Mouse (Mus musculus): ENCODE data around the gene Ccng1.

- TF ChIP-seq GATA1 (IDR thresholded peaks at IDR 0.05; ENCODE audit: borderline replicate concordance, low read length) (no peak), CTCF (IDR thresholded peaks at IDR 0.05; ENCODE audit: low read depth, low read length) (no peak)
These were observed 4.8 kb upstream of the Ccng1 start for GRCm38 (mm10) chr11:40759896-40760295.
